Mouse (Mus musculus) lung, postnatal 0 days (tissue): ENCODE data around the gene Gm20388.

ENCODE experiments used
- CTCF ChIP-seq: IDR thresholded peaks from 2 replicates; pipeline ENCODE4 v1.5.1; 2016; ENCODE audit warnings: antibody characterized with exemption, mild to moderate bottlenecking
- EP300 ChIP-seq: IDR thresholded peaks from 2 replicates; pipeline ENCODE4 v1.6.1; 2016; ENCODE audit warnings: antibody characterized with exemption, mild to moderate bottlenecking, control low read depth

GRCm38 (mm10) chr8:122321455-122321921 is 2410.8 kb downstream of the Gm20388 start:
- TF ChIP-seq CTCF (no peak), EP300 (no peak)
